Mouse (Mus musculus) ES-E14 (cell line): ENCODE results near the gene Lefty1. TPM values are rescaled to one million over a fixed set of nuclear protein-coding genes. Genes with fewer than 3 reads are reported as not detected.

Source experiments
- DNase-seq: peaks from one replicate; pipeline ENCODE4 v3.0.0-alpha.2; 2013; ENCODE audit warnings: low read depth, low spot score
- H3K27ac ChIP-seq: 2 replicates; pipeline ENCODE4 v1.5.1; 2012; ENCODE audit warnings: low read depth, mild to moderate bottlenecking, low read length, moderate library complexity, mixed read lengths; ENCODE audit not compliant: poor library complexity, insufficient read depth, severe bottlenecking
- H3K36me3 ChIP-seq: 2 replicates; pipeline ENCODE4 v1.6.1; 2012; ENCODE audit warnings: mild to moderate bottlenecking, low read length, moderate library complexity, mixed read lengths; ENCODE audit not compliant: control insufficient read depth, poor library complexity, insufficient read depth, severe bottlenecking
- H3K4me1 ChIP-seq, 2 experiments: fragments of 150-350 bp in 1 of 2; sonication (generic) in 1 of 2; 2 replicates each; pipeline ENCODE4 v1.6.1; 2012; ENCODE audit warnings: low read length in 2 of 2, mild to moderate bottlenecking in 1 of 2, mixed read lengths in 1 of 2; ENCODE audit not compliant: control insufficient read depth in 2 of 2, insufficient read depth in 2 of 2, poor library complexity in 1 of 2
- H3K4me3 ChIP-seq, 2 experiments: fragments of 150-350 bp in 1 of 2; sonication (generic) in 1 of 2; 2 replicates each; pipeline ENCODE4 v1.5.1; 2012; ENCODE audit warnings: low read length in 2 of 2, low read depth in 1 of 2, mild to moderate bottlenecking in 1 of 2, mixed read lengths in 1 of 2; ENCODE audit not compliant: insufficient read depth in 1 of 2, poor library complexity in 1 of 2, severe bottlenecking in 1 of 2
- H3K9ac ChIP-seq: 2 replicates; pipeline ENCODE4 v1.6.1; 2012; ENCODE audit warnings: low read depth, mild to moderate bottlenecking, low read length, mixed read lengths; ENCODE audit not compliant: poor library complexity, insufficient read depth, severe bottlenecking
- H3K9me3 ChIP-seq: fragments of 150-350 bp; sonication (generic); 2 replicates; pipeline ENCODE4 v1.6.1; 2012; ENCODE audit warnings: low read depth, mild to moderate bottlenecking, low read length; ENCODE audit not compliant: control insufficient read depth, insufficient read depth
- CHD2 ChIP-seq: IDR thresholded peaks from 2 replicates; pipeline ENCODE4 v1.6.1; 2014; ENCODE audit warnings: mild to moderate bottlenecking, low read depth, low read length, inconsistent platforms
- HCFC1 ChIP-seq: IDR thresholded peaks from 2 replicates; pipeline ENCODE4 v1.6.1; 2012; ENCODE audit warnings: low read length, inconsistent platforms, borderline replicate concordance; ENCODE audit not compliant: insufficient read depth
- MAFK ChIP-seq: IDR thresholded peaks from 2 replicates; pipeline ENCODE4 v1.6.1; 2014; ENCODE audit warnings: mild to moderate bottlenecking, low read depth, low read length, inconsistent platforms; ENCODE audit not compliant: insufficient read depth
- ZC3H11A ChIP-seq: IDR thresholded peaks from 2 replicates; pipeline ENCODE4 v1.6.1; 2012; ENCODE audit warnings: low read depth, mild to moderate bottlenecking, inconsistent platforms, low read length, borderline replicate concordance
- ZNF384 ChIP-seq: IDR thresholded peaks from 2 replicates; pipeline ENCODE4 v1.6.1; 2012; ENCODE audit warnings: low read depth, low read length, inconsistent platforms
- in situ Hi-C, 2 experiments: fragments of 600-800 bp; cut with MboI; formaldehyde crosslinking; loops; one replicate each; pipeline ENCODE4 v1.15.1; 2025; ENCODE audit warnings: low sequenced_read_pairs in 2 of 2, inconsistent platforms in 1 of 2; ENCODE audit not compliant: unreplicated experiment in 2 of 2
- total RNA-seq: library from RNA; depleted of rRNA; stranded (reverse); fragments of 300-350 nt; gene quantifications from 2 replicates; pipeline ENCODE4 v1.2.3, GENCODE M21; 2012; rRNA removed

Lefty1 gene
- total RNA-seq: 281 and 714 TPM in 2 replicates

- Histone ChIP-seq H3K4me1 (peaks cover 0 to 15% of the 10 kb centered on the region in 2 experiments; a peak in 2 of 4 replicates), H3K27ac (peak within 1 kb of the TSS; percentile 73), H3K36me3 (peaks cover 8% of the 10 kb centered on the region; the same call in 1 of the 2 replicates), H3K9me3 (no peaks in the 10 kb centered on the region), H3K9ac (peak within 1 kb of the TSS; percentile 68), H3K4me3 (peak within 1 kb of the TSS; percentile 59 to 62)
- TF ChIP-seq CHD2 (no peak), ZNF384 (no peak), MAFK (no peak), ZC3H11A (no peak), HCFC1 (no peak)
- no peak for DNase-seq
- in situ Hi-C loops: no loop called here
Measured at GRCm38 (mm10) chr1:180934467-180935419, at the start of gene Lefty1. Gene Lefty1, plus strand, starts transcription at chr1:180935022.

- H3K36me3 ChIP-seq: no peaks in the 10 kb centered on the region
- H3K9me3 ChIP-seq: no peaks in the 10 kb centered on the region
- peak; percentile 95 for DNase-seq
- TF ChIP-seq HCFC1 (peak; percentile 69), ZNF384 (no peak), ZC3H11A (no peak), MAFK (0 out of 2 replicates have a peak, but pooled peaks have one; percentile 19), CHD2 (peak; percentile 50; the same call in 1 of the 2 replicates)
- H3K9ac ChIP-seq: peak overlapping the region; percentile 81
- peak overlapping the region; percentile 47 to 53 for H3K4me3 ChIP-seq
- peaks cover 21 to 52% of the 10 kb centered on the region in 2 experiments for H3K4me1 ChIP-seq
- peak overlapping the region; percentile 100 for H3K27ac ChIP-seq
- in situ Hi-C loops: no loop called here
Measured at GRCm38 (mm10) chr1:180888556-180889042, 46.2 kb upstream of the Lefty1 start.

- TF ChIP-seq ZNF384: no peak
- no peak for TF ChIP-seq ZC3H11A
- no peak for TF ChIP-seq HCFC1
- no peak for TF ChIP-seq MAFK
- no peak for TF ChIP-seq CHD2
- in situ Hi-C loops: no loop called here
- peak; percentile 69 for DNase-seq
- H3K36me3 ChIP-seq: no peaks in the 10 kb centered on the region
- no peaks in the 10 kb centered on the region for H3K9me3 ChIP-seq
- H3K4me3 ChIP-seq: peak overlapping the region; percentile 16 to 23
- H3K9ac ChIP-seq: peak overlapping the region; percentile 58
- H3K27ac ChIP-seq: peak overlapping the region; percentile 98
- H3K4me1 ChIP-seq: peaks cover 19 to 49% of the 10 kb centered on the region in 2 experiments
Measured at GRCm38 (mm10) chr1:180889172-180889571, 45.6 kb upstream of the Lefty1 start.

GRCm38 (mm10) chr1:180889841-180890240 lies 45.0 kb upstream of the Lefty1 start:
- in situ Hi-C loops: no loop called here
- Histone ChIP-seq H3K4me1 (peaks cover 18 to 46% of the 10 kb centered on the region in 2 experiments), H3K27ac (peak overlapping the region; percentile 98), H3K36me3 (no peaks in the 10 kb centered on the region), H3K4me3 (no peak overlapping the region), H3K9ac (peak overlapping the region; percentile 58), H3K9me3 (no peaks in the 10 kb centered on the region)
- DNase-seq: peak; percentile 69
- TF ChIP-seq HCFC1: no peak
- TF ChIP-seq ZNF384: no peak
- 0 out of 2 replicates have a peak, but pooled peaks have one; percentile 27 for TF ChIP-seq CHD2
- TF ChIP-seq MAFK: peak; percentile 73; the same call in 1 of the 2 replicates
- TF ChIP-seq ZC3H11A: no peak
